Mouse (Mus musculus) left cerebral cortex, postnatal 14 days (tissue): ENCODE measurements around the gene Lamb1. TPM values are rescaled to one million over a fixed set of nuclear protein-coding genes. Genes with fewer than 3 reads are reported as not detected.
A peak's percentile ranks its signal among the peaks of the same experiment; 100 is the strongest.

Source experiments
- DNase-seq, 2 experiments: peaks; one replicate each; pipeline ENCODE4 v3.0.0; 2021 to 2022; ENCODE audit warnings: low spot score in 2 of 2, mixed read lengths in 1 of 2
- intact Hi-C: fragments of 180-260 bp; cut with DNase I; formaldehyde crosslinking; loops from one replicate; pipeline ENCODE4 v1.15.1; 2025
- long read RNA-seq, 2 experiments: library from polyadenylated mRNA; stranded (forward); transcript quantifications; one replicate each; pipeline ENCODE4 v2.0.0; 2021
- total RNA-seq, 2 experiments: library from RNA; stranded (reverse); gene quantifications; 2 replicates each; pipeline ENCODE4 v1.2.3; 2021

Lamb1 gene
- total RNA-seq = 10 to 100 TPM; 26.2 to 28.1 TPM
- long read RNA-seq, experiment 1, full-length matches to known transcripts = 5 of 11 reads
- long read RNA-seq, experiment 1, partial matches to known transcripts = 5 of 11 reads
- long read RNA-seq, experiment 1, other reads (novel, unspliced or antisense) = 1 of 11 reads
- long read RNA-seq, experiment 2, full-length matches to known transcripts = 9 of 16 reads
- long read RNA-seq, experiment 2, partial matches to known transcripts = 5 of 16 reads
- long read RNA-seq, experiment 2, other reads (novel, unspliced or antisense) = 2 of 16 reads

DNA sequence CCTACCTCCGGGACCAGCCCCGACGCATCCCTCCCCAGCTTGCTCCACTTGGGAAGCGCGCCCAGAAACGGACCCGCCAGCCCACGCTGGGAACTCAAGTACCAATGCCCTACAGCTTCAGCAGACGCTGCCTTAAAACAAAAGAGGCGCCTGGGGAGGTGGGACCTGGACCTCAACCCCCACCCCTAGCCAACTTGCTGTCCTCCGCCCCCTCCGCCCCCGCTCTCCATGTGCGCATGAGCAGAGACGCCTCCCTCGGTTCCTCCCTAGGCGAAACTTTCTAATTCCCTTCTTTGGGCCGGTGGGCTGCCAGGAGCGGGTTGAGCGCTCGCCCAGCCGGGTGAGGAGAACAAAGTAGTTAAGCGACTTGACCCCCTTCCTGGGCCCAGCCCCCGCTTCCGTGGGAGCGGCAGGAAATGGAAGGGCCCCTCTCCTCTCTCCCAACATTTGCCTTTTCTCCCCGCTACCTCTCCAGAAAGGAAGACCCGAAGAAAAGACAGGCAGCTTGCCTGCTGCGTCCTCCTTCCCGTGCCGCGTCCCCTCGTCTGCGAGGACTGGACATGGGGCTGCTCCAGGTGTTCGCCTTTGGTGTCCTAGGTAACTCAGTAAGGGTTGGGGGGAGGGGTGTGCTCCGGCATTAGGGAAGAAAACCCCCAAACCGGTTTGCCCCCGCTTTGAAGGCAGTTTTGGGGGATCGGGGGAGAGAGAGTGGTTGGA, at the start of gene Lamb1:
TSS of gene Lamb1 (plus strand) at position 230 of the 717 bp plus-strand sequence.
- DNase-seq = peak in 1 of 2 experiments; percentile 25
- intact Hi-C loops = loop anchor here (5.0 kb wide), 1 partner anchor 98 kb away; no protein-coding TSS in a partner anchor

DNA sequence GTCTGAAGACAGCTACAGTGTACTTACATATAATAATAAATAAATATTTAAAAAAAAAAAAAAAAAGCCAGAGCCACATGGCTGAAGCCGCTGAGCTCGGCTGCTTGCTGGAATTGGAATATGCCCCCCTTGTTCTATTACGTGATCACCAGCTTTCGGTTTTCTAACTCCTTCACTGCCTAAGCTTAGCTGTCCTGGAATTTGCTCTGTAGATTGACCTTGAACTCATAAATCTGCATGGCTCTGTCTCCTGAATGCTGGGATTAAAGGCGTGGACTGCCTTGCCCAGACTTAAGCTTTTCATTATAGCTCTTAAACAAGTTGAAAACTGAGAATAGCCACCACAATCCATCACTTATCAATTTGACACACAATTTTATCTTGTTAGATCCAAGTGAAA, 47.8 kb upstream of the Lamb1 start:
- no peak for DNase-seq
- intact Hi-C loops = no loop called here

DNA sequence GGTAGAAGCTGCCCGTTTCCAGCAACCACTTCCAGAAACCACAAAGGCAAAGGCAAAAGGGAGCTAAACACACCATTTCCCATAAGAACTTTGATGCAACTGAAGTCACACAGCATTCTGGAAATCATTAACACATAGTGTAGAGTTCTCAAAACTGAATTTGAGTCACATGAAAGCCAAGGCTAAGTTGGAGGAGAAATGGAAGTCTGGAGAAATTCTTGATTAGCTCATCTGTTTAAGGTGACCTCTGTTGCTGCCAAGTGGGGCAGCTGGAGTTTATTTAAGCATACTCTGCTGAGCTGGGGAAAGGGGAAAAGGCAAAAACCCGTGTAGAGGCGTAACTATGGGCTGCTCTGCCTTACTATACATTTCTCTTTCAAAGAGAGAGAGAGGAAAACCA, 46.3 kb upstream of the Lamb1 start:
- no peak for DNase-seq
- intact Hi-C loops = no loop called here

DNA sequence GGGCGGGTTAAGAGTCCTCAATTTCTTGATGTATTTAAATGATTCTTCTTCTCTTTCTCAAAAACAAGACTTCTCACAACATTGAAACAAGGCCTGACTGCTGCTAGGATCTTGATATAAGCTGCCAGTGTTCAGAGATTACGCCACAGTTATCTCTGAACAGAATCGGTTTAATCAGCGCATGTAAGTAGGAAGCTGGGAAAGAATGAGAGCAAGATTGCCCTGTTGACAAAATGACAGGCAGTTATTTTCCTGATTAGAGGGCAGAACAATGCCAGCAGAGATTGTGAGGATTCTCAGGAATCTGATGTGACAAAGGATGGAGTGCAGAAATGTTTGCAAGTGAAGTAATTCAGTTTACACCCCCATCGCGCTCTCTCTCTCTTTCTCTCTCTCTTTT, 43.5 kb upstream of the Lamb1 start:
- intact Hi-C loops = no loop called here
- DNase-seq = no peak

DNA sequence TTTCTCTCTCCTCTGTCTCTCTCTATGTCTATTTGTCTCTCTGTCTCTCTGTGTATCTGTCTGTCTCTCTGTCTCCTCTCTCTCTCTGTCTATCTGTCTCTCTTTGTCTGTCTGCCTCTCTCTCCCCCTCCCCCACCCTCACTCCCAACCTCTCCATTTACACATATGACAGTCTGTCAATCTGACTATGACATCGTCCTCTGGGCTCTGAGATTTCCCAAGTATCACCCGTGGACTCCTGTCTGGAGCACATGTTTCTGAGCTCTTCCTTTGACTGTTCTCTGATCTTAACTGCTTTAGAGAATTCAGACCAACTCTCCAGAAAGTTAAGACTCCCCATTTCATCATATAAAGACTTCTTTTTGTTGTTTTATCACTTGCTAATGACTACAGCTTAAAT, 42.8 kb upstream of the Lamb1 start:
- intact Hi-C loops = no loop called here
- no peak for DNase-seq

DNA sequence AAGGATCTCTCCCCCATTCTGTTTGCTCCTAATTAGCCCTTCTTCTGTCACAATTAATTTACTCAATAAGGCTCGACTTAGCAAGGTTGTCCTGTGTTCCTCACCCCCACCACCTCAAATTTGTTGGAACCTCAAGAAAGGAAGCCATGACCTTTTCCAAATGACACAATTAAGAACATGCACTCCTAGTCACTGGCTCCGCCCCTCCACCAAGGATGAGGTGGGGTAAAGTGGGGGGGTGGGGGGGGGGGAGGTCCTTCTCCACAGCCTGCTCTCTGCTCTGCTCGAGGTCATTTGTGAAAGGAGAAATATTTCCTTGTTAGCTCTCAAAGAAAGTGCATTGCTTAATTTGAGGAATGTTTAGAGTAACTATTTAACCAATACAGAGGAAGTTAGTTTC, 42.3 kb upstream of the Lamb1 start:
- intact Hi-C loops = no loop called here
- no peak for DNase-seq

DNA sequence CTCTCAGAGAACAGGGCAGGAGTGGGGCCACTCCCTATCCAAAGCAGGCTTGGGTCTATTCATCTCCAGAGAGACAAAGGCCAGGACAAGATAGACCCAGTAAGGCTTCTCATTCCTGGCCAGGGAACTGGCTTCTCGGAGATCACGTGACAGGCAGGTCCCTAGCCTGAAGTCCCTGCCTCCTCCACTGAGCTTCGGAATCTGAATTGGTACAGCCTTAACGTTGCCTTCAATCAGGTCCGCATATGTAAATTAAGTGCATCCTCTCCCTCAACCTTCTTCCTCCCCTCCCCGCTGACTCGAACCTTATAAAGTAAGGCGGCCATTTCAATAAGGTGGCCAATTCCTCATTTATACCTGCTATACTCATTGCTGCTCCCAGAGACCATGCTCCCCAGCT, 39.6 kb upstream of the Lamb1 start:
- intact Hi-C loops = no loop called here

DNA sequence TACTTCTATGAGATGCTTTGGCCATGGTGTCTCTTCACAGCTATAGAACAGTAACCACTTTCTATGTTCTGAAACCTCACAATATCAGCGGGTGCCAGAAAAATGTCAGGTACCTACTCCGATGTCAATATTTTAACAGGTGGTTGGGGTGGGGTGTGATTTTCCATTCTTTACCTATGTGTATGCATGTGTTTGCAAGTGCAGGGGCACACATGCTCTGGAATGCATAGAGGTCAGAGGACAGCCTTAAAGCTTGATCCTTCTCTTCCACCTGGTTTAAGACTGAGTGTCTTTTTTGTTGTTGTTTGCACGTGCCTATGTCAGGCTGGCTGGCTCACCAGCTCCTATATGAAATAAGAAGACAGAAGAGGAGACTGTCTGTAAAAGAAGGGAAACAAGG, 37.9 kb upstream of the Lamb1 start:
- intact Hi-C loops = no loop called here
- DNase-seq = no peak

More for the DNA sequence above, 39.6 kb upstream of the Lamb1 start:
- no peak for DNase-seq

DNA sequence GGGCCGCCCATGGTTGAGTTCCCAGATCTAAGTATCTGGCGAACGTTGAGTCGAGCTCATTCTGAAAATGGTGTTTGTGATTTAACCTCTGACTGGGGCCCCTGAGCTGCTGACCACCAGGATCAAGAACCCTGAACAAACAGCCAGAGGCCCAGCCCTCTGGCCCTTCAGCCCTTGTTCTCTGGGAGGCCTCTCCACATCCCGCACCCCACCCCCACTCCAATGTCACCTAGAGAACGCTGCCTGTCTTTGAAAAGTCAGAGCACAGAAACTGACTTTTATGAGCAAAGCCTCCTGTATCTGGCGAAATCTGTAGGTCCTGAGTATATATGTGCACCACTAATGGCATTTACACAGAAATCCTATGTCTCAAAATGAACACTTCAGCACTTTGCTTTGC, 36.2 kb upstream of the Lamb1 start:
- no peak for DNase-seq
- intact Hi-C loops = no loop called here

DNA sequence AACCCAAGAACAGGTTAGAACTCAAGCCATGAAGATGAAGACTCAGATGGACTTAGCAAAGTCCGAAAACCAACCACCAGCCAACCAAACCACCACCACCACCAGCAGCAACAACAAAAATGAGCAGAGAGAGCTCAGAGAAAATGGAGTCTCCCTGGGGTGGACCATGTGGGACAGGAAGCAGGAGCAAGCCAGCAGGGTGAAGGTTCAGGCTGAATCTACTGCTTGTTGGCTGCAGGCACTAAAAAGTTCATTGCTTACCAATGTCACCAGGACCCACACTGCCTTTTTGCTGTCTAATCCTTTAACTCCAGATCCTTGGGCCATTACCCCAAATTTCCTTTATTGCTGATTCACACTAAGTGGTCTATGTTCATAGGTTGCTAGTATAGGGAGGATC, 32.4 kb upstream of the Lamb1 start:
- DNase-seq = no peak
- intact Hi-C loops = no loop called here

DNA sequence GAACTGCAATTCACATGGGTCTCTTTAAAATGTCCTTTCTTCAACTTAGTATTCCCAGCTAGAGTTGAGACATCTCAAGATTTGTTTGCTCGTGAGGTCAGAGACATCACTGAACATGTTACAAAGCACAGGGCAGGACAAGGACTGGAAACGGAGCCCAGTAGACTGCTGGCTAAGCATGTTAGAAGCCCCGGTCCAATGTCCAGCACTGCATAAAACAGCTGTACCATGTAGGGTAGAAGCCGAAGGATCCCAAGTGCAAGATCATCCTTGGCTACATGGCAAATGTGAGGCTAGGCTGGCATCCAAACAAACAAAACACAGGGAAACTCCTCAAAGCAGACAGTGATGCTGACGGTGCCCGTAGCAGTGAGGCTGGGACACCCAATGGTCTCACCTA, 30.0 kb upstream of the Lamb1 start:
- no peak for DNase-seq
- intact Hi-C loops = no loop called here

DNA sequence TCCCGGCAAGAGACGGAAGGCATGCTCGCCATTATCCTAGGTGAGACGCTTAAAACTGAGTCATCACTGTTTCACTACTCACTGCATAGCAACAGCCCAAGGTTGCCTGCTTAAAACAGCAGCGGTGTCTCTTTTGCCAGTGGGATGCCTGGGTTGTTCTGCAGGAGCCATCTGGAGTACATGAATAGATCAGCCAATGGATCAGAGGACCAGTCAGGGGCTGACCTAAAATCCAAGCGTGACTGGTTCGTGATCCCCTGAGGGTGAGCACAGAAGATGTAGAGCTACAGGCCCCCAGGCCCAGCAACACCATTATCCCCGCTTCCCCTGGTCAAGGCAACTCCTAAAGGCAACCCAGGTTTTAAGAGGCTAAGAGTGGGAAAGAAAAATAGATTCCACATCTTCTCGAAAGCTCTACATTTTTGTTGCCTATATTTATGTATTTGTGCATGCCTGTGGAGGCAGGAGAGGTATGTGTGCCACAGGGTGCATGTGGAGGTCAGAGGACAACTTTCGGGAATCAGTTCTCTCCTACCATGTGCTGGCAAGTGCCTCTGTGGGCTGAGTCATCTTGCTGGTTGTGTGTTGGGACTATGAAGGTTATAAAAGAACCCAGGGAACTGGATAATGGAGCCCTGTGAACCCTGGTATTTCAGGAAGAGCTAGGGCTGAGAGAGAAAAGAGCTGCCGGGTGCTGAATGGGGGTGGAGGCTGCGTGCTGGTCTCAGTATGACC, 28.0 kb upstream of the Lamb1 start:
- intact Hi-C loops = no loop called here
- peak; percentile 11 to 47 for DNase-seq

DNA sequence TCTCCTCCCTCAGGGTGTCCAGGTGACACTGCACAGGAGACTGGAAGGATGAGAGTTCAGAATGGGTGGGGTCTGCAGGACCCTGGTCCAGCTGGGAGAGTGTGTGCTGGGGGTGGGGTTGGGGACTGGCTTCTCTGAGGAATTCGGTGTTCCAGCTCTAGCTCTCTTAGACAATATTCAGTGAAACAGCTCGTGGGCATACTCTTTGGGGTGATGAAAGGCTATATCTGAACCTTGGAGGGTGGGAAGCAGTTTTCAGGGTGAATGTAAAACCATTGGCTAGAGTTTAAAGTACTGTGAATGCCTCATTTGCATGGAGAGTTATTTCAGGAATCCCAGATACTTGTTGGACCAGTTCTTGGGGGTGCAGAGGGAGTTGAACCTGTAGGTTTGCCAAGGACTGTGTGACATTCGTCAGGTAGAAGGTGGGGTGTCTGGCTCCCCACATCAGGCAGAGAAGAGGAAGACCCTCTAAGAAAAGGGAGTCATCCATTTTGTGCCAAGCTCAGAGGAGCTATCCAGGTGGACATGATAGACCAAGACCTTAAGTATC, 25.9 kb upstream of the Lamb1 start:
- intact Hi-C loops = no loop called here
- DNase-seq = no peak

DNA sequence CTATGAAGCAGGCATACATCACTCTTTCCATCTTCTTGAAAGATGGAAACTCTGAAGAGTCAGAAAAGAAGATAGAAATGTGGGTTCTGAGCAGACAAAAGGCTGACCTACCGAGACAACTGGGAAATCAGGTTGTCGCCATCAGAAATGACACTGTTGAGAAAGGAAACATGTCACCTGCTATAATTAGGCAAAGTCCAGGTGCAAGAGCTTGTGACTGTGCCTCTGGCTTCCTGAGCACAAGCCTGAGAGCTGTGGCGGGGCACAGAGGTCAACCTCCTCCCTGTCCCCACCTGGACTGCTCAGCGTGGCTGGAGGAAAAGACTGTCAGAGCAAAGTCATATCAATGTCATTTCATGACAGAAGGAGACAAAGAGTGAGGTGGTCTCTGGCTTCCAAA, 25.2 kb upstream of the Lamb1 start:
- no peak for DNase-seq
- intact Hi-C loops = no loop called here

DNA sequence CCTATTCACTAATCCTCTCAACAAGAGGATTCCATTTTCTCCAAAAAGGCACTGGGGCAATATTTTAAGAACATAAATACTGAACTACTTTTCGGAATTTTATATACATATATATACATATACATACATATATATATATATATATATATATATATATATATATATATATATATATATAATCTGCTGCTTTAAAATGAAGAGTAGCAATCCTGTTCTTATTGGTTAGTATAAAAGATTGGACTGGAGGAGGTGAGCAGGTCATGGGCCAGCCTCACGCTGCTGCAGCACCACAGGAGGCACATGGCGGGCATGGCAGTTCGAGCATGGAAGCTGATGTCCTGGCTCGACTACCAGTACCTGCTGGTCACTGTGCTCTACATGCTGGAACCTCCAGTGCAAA, 24.6 kb upstream of the Lamb1 start, which contains the start of gene Gm6993:
TSS of gene Gm6993 (plus strand) at position 301 of the 400 bp plus-strand sequence.
- DNase-seq = no peak
- intact Hi-C loops = no loop called here

DNA sequence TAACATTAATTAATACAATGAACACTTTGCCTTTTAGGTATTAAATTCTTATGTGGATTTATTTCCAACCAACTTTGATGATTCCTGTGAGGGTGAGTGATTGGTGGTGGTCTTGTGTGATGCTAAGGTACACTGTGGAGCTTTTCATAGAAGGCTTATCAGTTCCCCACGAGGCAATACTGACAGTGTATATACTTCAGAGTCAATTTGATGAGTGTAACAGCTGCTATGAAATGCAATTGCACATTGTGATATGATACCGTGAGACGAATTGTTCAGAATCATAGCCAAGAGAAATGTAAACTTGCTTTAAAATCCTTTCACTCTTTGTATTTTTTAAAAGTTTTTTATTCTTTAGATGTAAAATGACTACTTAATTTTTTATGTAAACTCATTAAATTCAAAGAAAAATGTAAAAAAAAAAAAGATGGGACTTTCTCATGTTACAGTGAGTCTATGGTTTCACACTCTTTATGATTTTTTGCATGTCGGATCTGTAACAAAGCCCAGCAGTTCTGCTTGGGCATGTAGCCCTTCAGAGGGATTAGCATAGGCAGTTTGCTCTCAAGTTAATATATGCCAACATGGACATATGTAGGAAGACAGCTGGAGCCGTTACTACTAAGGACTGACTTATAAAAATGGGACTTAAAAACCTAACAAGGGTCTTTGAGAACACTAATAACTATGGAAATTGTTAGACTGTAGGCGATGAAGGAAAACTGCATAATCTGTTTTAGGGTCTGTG, 23.3 kb upstream of the Lamb1 start:
- intact Hi-C loops = no loop called here
- DNase-seq = no peak

DNA sequence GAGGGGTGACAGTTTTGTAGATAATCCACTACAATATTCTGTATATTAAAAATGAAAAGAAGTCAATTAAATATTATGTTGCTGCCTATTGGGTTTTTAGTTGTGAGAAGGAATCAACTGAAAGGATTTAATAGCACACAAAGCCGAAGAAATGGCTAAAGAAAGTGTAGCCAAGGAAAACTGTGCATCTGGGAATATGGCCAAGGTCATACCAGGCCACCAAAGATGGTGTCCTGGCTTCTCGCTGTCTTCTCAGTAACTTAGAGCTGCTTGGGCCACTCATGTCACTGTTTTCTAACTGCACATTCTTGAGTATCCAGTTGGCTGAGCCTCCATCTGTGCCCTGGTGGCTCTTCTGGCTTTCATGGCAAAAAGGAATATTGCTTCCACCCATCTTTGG, 21.0 kb upstream of the Lamb1 start:
- intact Hi-C loops = no loop called here
- DNase-seq = no peak

DNA sequence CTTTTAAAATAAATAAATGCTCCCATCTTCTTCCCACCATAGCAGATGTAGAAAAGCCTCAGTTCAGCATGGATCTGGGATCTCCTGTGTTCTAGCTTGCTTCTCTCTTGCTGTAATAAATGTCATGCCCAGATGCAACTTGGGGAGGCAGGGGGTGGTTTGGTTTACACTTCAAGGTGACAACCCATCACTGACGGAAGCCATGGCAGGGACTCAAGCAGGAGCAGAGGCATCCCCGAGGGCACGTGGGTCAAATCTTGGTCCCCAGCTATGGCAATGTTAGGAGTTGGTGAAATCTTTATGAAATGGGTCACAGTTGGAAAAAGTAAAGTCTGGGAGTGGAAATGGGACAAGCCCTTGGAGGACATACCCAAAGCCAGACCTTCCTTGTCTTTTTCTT, 20.3 kb upstream of the Lamb1 start:
- intact Hi-C loops = no loop called here
- no peak for DNase-seq

DNA sequence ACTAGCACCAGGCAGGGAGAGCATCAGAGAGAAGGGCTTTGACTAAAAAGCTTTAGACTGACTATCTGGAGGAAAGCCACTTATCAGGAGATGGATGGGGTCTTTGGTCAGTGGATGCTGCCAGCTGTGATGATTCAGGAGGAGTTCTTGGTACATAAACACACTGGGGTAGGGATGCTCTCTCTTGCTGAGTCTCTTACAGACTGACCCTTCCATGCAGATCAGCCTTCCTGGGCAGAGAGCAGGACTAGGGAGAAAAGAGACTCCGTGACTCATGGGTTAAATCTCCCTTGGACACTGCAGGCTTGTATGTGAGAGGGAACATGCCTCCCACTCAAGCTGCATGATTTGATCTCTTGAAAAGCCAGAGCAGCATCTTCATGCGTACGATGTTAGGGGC, 18.9 kb upstream of the Lamb1 start:
- intact Hi-C loops = no loop called here
- DNase-seq = no peak

DNA sequence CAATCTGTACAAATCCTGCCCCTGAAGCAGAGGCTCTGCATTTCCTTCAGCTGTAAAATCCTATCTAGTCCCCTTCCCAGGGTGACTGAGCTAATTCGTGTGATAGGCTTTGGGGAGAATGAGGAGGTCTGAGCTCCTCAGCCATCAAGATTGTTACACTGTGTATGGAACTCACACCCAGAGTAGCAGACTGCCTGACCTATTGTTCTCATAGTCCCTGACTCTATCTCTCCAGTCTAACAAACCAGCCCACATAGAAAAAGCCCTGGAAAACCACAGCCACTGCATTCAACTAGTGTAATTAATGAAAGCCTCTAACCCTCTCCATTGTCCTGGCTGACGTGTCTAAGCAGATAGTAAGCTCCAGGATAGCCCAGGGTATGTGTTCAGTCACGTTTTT, 18.4 kb upstream of the Lamb1 start:
- DNase-seq = no peak
- intact Hi-C loops = no loop called here
